Mouse (Mus musculus): Measurements from ENCODE around the gene Olfr1475. TPM values are rescaled to one million over a fixed set of nuclear protein-coding genes. Genes with fewer than 3 reads are reported as not detected.

The Olfr1475 gene
- not detected for polyA plus RNA-seq (2014; fragmentation: Illumina TruSeq; extraction: RNeasy Lipid Tissue Mini Kit (QIAGEN cat#74804); ENCODE audit: low read depth, low replicate concordance)

GRCm38 (mm10) chr19:13480096-13480495 is at the start of gene Olfr1475:
TSS of gene Olfr1475 (minus strand) at chr19:13480196.

GRCm38 (mm10) chr19:13527613-13528012 is 47.6 kb upstream of the Olfr1475 start, which contains the start of gene Olfr1480:
TSS of gene Olfr1480 (plus strand) at chr19:13527913.

GRCm38 (mm10) chr19:13500246-13500645 is 20.2 kb upstream of the Olfr1475 start, which contains the start of gene Olfr1477:
TSS of gene Olfr1477 (plus strand) at chr19:13500546.

GRCm38 (mm10) chr19:13469265-13469664 is 10.7 kb downstream of the Olfr1475 start, which contains the start of gene Olfr1474:
TSS of gene Olfr1474 (plus strand) at chr19:13469565.

GRCm38 (mm10) chr19:13455986-13456385 is 24.0 kb downstream of the Olfr1475 start, which contains the start of gene Olfr1472:
TSS of gene Olfr1472 (minus strand) at chr19:13456086.

GRCm38 (mm10) chr19:13443109-13443508 is 36.9 kb downstream of the Olfr1475 start, which contains the start of gene Olfr1471:
TSS of gene Olfr1471 (plus strand) at chr19:13443409.

Other genes starting within 250 kb of the Olfr1475 start
- not detected for gene Olfr1463, start 248.9 kb downstream of the Olfr1475 start, polyA plus RNA-seq (2014; fragmentation: Illumina TruSeq; extraction: RNeasy Lipid Tissue Mini Kit (QIAGEN cat#74804); ENCODE audit: low read depth, low replicate concordance)
- gene Olfr1465, start 164.7 kb downstream of the Olfr1475 start, polyA plus RNA-seq (2014; fragmentation: Illumina TruSeq; extraction: RNeasy Lipid Tissue Mini Kit (QIAGEN cat#74804); ENCODE audit: low read depth, low replicate concordance): not detected
- gene Olfr1466, start 141.3 kb downstream of the Olfr1475 start, polyA plus RNA-seq (2014; fragmentation: Illumina TruSeq; extraction: RNeasy Lipid Tissue Mini Kit (QIAGEN cat#74804); ENCODE audit: low read depth, low replicate concordance): not detected
- gene Olfr1467, start 118.0 kb downstream of the Olfr1475 start, polyA plus RNA-seq (2014; fragmentation: Illumina TruSeq; extraction: RNeasy Lipid Tissue Mini Kit (QIAGEN cat#74804); ENCODE audit: low read depth, low replicate concordance): not detected
- not detected for gene Olfr1469, start 72.3 kb downstream of the Olfr1475 start, polyA plus RNA-seq (2014; fragmentation: Illumina TruSeq; extraction: RNeasy Lipid Tissue Mini Kit (QIAGEN cat#74804); ENCODE audit: low read depth, low replicate concordance)
- gene Olfr1471, start 36.8 kb downstream of the Olfr1475 start, polyA plus RNA-seq (2014; fragmentation: Illumina TruSeq; extraction: RNeasy Lipid Tissue Mini Kit (QIAGEN cat#74804); ENCODE audit: low read depth, low replicate concordance): not detected
- not detected for gene Olfr1472, start 24.1 kb downstream of the Olfr1475 start, polyA plus RNA-seq (2014; fragmentation: Illumina TruSeq; extraction: RNeasy Lipid Tissue Mini Kit (QIAGEN cat#74804); ENCODE audit: low read depth, low replicate concordance)
- gene Olfr1474, start 10.6 kb downstream of the Olfr1475 start, polyA plus RNA-seq (2014; fragmentation: Illumina TruSeq; extraction: RNeasy Lipid Tissue Mini Kit (QIAGEN cat#74804); ENCODE audit: low read depth, low replicate concordance): not detected
- gene Olfr1477, start 20.4 kb upstream of the Olfr1475 start, polyA plus RNA-seq (2014; fragmentation: Illumina TruSeq; extraction: RNeasy Lipid Tissue Mini Kit (QIAGEN cat#74804); ENCODE audit: low read depth, low replicate concordance): not detected
- not detected for gene Olfr1480, start 47.7 kb upstream of the Olfr1475 start, polyA plus RNA-seq (2014; fragmentation: Illumina TruSeq; extraction: RNeasy Lipid Tissue Mini Kit (QIAGEN cat#74804); ENCODE audit: low read depth, low replicate concordance)
- not detected for gene Olfr1484, start 103.3 kb upstream of the Olfr1475 start, polyA plus RNA-seq (2014; fragmentation: Illumina TruSeq; extraction: RNeasy Lipid Tissue Mini Kit (QIAGEN cat#74804); ENCODE audit: low read depth, low replicate concordance)
- not detected for gene Olfr1487, start 137.2 kb upstream of the Olfr1475 start, polyA plus RNA-seq (2014; fragmentation: Illumina TruSeq; extraction: RNeasy Lipid Tissue Mini Kit (QIAGEN cat#74804); ENCODE audit: low read depth, low replicate concordance)
- gene Olfr1489, start 151.4 kb upstream of the Olfr1475 start, polyA plus RNA-seq (2014; fragmentation: Illumina TruSeq; extraction: RNeasy Lipid Tissue Mini Kit (QIAGEN cat#74804); ENCODE audit: low read depth, low replicate concordance): not detected
- gene Olfr1490, start 170.9 kb upstream of the Olfr1475 start, polyA plus RNA-seq (2014; fragmentation: Illumina TruSeq; extraction: RNeasy Lipid Tissue Mini Kit (QIAGEN cat#74804); ENCODE audit: low read depth, low replicate concordance): not detected
- gene Olfr1491, start 217.1 kb upstream of the Olfr1475 start, polyA plus RNA-seq (2014; fragmentation: Illumina TruSeq; extraction: RNeasy Lipid Tissue Mini Kit (QIAGEN cat#74804); ENCODE audit: low read depth, low replicate concordance): not detected
- not detected for gene Olfr1493-ps1, start 243.1 kb upstream of the Olfr1475 start, polyA plus RNA-seq (2014; fragmentation: Illumina TruSeq; extraction: RNeasy Lipid Tissue Mini Kit (QIAGEN cat#74804); ENCODE audit: low read depth, low replicate concordance)

Measured in kidney, adult 10 weeks (tissue).